In the genomic region with DNA sequence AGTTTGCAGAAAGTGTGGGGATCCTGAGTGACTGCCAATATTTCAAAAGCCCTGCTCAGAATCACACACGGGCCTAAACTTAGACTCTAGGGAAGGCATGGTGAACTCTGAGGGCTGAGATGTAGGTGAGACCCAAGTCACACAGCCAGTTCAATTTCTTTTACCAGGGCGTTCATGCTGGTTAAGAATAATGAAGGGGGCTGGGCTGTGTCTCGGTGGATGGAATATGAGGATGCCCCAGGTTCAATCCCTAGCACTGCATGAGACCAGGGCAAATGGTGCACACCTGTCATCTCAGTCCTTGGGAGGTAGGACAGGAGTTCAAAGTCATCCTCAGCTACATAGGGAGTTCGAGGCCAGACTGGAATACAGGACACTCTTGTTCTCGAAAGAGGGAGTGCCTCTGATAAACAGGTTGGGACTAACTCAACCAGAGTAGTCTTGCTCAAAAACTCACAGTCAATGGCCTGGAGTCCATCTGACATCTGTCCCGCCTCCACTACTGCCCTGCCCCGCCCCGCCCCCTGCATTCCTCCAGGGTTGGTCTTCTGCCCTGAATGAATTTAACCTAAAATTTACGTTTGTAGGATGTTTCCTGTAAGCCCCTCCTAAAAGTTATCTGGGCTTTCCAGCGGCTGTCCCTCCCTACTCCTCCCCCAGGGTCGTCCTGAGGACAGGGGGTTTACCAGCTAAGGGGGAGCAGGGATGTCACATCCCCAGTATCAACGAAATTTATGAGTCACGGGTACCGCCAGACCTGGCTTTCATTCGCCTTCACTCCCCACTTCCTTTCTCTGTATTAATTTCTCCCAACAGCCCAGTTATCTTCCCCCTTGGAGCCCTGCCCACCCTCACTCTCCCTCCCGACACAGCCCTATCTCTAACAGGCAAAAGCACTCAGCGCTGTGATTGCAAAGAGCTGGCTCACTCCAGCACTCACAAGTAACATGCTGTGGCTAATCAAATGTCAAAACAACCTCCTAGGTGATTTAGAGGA, we compare ENCODE assay signal across 8 mouse cellular contexts. TPM values are rescaled to one million over a fixed set of nuclear protein-coding genes. Genes with fewer than 3 reads are reported as not detected.
DNase-seq lines count a peak whose midpoint lies in the region; ATAC-seq and TF ChIP-seq lines count a peak whose summit lies in the region.

No protein-coding gene starts in this region.

- no peak overlapping the region for H3K27ac ChIP-seq in layer of hippocampus, adult 2 months

- ATAC-seq in granulocyte monocyte progenitor cell, adult 5-6 weeks (replicated peaks; ENCODE audit: poor library complexity, severe bottlenecking) = peak; percentile 53
- ATAC-seq in activated CD4-positive, CD25-positive, alpha-beta regulatory T cell, adult 4 months = no peak
- no peak for ATAC-seq in cerebellum, adult (ENCODE audit: insufficient number of reproducible peaks, low FRiP score, low TSS enrichment)

- H3K4me3 ChIP-seq in layer of hippocampus, adult 2 months = no peak overlapping the region

- peak; percentile 30 for DNase-seq in kidney, adult 11 months
- no peak for DNase-seq in kidney, adult 18-20 months
- peak; percentile 85 for DNase-seq in kidney, postnatal 10 days
- DNase-seq in ovary, adult 18-20 months (ENCODE audit: low spot score) = peak; percentile 82
- DNase-seq in layer of hippocampus, adult 2 months (ENCODE audit: low spot score in 2 of 2) = no peak

- no peak for TF ChIP-seq CTCF in layer of hippocampus, adult 2 months (conservative IDR thresholded peaks at IDR 0.05)

RNA-seq across cellular contexts. Expression of a gene that starts 35.3 kb away (rescaled TPM):
- 83.8 and 91.4 TPM in 2 replicates for total RNA-seq in granulocyte monocyte progenitor cell, adult 5-6 weeks (2014; fragmentation: Nextera tagmentation)
- 34.6 and 40.9 TPM in 2 replicates for total RNA-seq in granulocyte monocyte progenitor cell, adult 5-6 weeks (2017)
- total RNA-seq in layer of hippocampus, adult 2 months (2021) = 10 to 100 TPM; 53.1 to 57.2 TPM
- 10 to 100 TPM; 20.4 to 21.1 TPM for polyA plus RNA-seq in activated CD4-positive, CD25-positive, alpha-beta regulatory T cell, adult 4 months (2017; shearing (Covaris generic))

Comparison
In these comparisons a context has a peak if more than half of its experiments do, and no peak if none do; other contexts are left out.
1. DNase-seq: peak in kidney, adult 11 months (single experiment), kidney, postnatal 10 days (single experiment) and ovary, adult 18-20 months (single experiment); none in kidney, adult 18-20 months (single experiment) and layer of hippocampus, adult 2 months (0 of 2).